In genomic region chr2:164822636-164823165, GRCm38 (mm10) we compare ENCODE assay signal across 8 mouse cellular contexts. TPM values are rescaled to one million over a fixed set of nuclear protein-coding genes. Genes with fewer than 3 reads are reported as not detected.
DNase-seq lines count a peak whose midpoint lies in the region; ATAC-seq lines count a peak whose summit lies in the region.

TSS of gene Zswim1 (plus strand) at chr2:164822686.

- peaks cover 47% of the 10 kb centered on the region for H3K36me3 ChIP-seq in hindbrain, embryonic 12.5 days

- H3K4me1 ChIP-seq in hindbrain, embryonic 12.5 days, result peaks cover 13% of the 10 kb centered on the region

- H3K4me2 ChIP-seq in hindbrain, embryonic 12.5 days (replicated peaks), result peak within 1 kb of the TSS; percentile 57

- WGBS in hindbrain, embryonic 12.5 days, result 2% methylated on average over 32 of the region's 32 CpGs

- peak; percentile 99 for ATAC-seq in hindbrain, embryonic 12.5 days (ENCODE audit: low FRiP score)

- peak; percentile 99 for DNase-seq in NIH3T3 (ENCODE audit: low read depth)
- DNase-seq in cerebellum, postnatal 10 days, result peak; percentile 100
- DNase-seq in frontal cortex, postnatal 10 days (ENCODE audit: low spot score in 2 of 2), result peak; percentile 99 to 100
- DNase-seq in layer of hippocampus, postnatal 14 days (ENCODE audit: low spot score in 2 of 2), result peak; percentile 100
- peak; percentile 100 for DNase-seq in lung, postnatal 14 days
- DNase-seq in retina, adult 2 months (ENCODE audit: low read depth, low spot score), result peak; percentile 93
- peak; percentile 98 to 100 for DNase-seq in thymus, postnatal 36 days

- H3K27ac ChIP-seq in hindbrain, embryonic 12.5 days, result peak within 1 kb of the TSS; percentile 93

- no peaks in the 10 kb centered on the region for H3K27me3 ChIP-seq in hindbrain, embryonic 12.5 days

- H3K9ac ChIP-seq in hindbrain, embryonic 12.5 days, result peak within 1 kb of the TSS; percentile 72

- peak within 1 kb of the TSS; percentile 71 for H3K4me3 ChIP-seq in hindbrain, embryonic 12.5 days

- H3K9me3 ChIP-seq in hindbrain, embryonic 12.5 days (replicated peaks), result no peaks in the 10 kb centered on the region

RNA-seq across cellular contexts. Expression of gene Zswim1, which starts in this region (rescaled TPM):
- 21.4 and 22.3 TPM in 2 replicates for polyA plus RNA-seq in hindbrain, embryonic 12.5 days (2016; fragmentation: Nextera tagmentation; extraction: Ambion mirVana)
- total RNA-seq in layer of hippocampus, postnatal 14 days (2021), result 10 to 100 TPM; 18.1 to 18.2 TPM

Comparison
In these comparisons a context has a peak if more than half of its experiments do, and no peak if none do; other contexts are left out.
1. Peak in every context shown above with its lines: DNase-seq, ATAC-seq, H3K4me3 ChIP-seq and H3K27ac ChIP-seq.